Mouse (Mus musculus) small intestine, adult 2 months (tissue): ENCODE results near the gene Terb2.

Experiments used
- CTCF ChIP-seq: fragments of 200-500 bp; IDR thresholded peaks from 2 replicates; pipeline ENCODE4 v1.5.1; 2012; ENCODE audit warnings: low read depth, mild to moderate bottlenecking, control low read depth, inconsistent platforms, low read length, moderate library complexity, mixed read lengths; ENCODE audit not compliant: insufficient replicate concordance, insufficient read length; ENCODE audit errors: extremely low read depth
- POLR2A ChIP-seq: fragments of 200-500 bp; IDR thresholded peaks from 2 replicates; pipeline ENCODE4 v1.6.1; 2012; ENCODE audit warnings: low read depth, mild to moderate bottlenecking, control low read depth, inconsistent platforms, low read length, moderate library complexity

DNA sequence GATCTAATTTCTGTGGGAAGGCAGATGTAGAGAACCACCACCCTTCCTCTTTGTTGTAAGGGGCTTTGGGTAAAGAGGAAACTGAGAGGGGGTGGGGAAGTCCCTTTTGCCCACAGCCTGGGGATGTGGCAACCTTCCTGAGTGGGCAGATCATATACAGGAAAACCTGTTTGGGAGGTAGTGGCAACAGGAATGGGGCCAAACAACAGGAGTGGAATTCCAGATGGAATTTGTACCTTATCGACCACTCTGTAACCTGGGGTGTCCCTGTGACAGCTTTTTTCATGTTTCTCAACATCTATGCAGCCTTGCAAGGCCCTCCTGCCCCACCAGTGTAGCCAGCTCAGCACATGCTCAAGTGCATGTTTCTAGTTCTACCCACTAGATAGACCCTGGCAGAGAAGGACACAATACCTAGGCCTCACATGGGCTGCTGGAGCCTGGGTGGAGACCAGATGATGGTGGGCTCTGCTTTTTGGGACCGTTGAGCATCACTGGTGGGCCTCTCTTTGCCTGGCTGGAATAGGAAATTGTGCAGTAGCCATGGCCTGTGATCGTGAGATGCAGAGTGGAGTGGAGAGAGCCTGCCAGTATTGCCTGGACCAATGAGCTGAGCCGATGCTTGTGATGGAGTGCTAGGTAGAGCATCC, 29.9 kb upstream of the Terb2 start:
- TF ChIP-seq POLR2A (no peak), CTCF (no peak)
